ENCODE assay signal across 13 mouse cellular contexts in genomic region chr10:59792575-59793176, GRCm38 (mm10).
DNase-seq lines count a peak whose midpoint lies in the region; ATAC-seq and TF ChIP-seq lines count a peak whose summit lies in the region.
"Had no signal": no experiment of that assay in that cellular context is flagged by ENCODE, and none has a peak within 500 bp of the region (broad histone marks: within the 10 kb centered on the region; RNA-seq: fewer than 3 reads in every experiment).

No protein-coding gene starts in this region.

- no peaks in the 10 kb centered on the region; the same call in 1 of the 2 replicates for H3K9me3 ChIP-seq in heart, embryonic 12.5 days (replicated peaks)
- H3K9me3 ChIP-seq: embryonic facial prominence, embryonic 10.5 days; hindbrain, embryonic 12.5 days; midbrain, embryonic 15.5 days; neural tube, embryonic 13.5 days had no signal

- 0 out of 2 replicates have a peak, but pooled peaks have one; percentile 13 for TF ChIP-seq POLR2A in thymus, adult 2 months (IDR thresholded peaks at IDR 0.05; ENCODE audit: control insufficient read depth, extremely low read depth, insufficient read depth, low read length, poor library complexity)

- no peaks in the 10 kb centered on the region for H3K27me3 ChIP-seq in heart, embryonic 12.5 days (replicated peaks)
- no peaks in the 10 kb centered on the region for H3K27me3 ChIP-seq in thymus, adult 2 months (ENCODE audit: control insufficient read depth, insufficient read depth, low read length)
- H3K27me3 ChIP-seq: hindbrain, embryonic 12.5 days; midbrain, embryonic 15.5 days; neural tube, embryonic 13.5 days had no signal

- WGBS in heart, embryonic 12.5 days = 86% methylated on average over 9 of the region's 9 CpGs
- 17% methylated on average over 9 of the region's 9 CpGs for WGBS in thymus, adult 2 months

- no peak overlapping the region for H3K4me3 ChIP-seq in heart, embryonic 12.5 days
- H3K4me3 ChIP-seq in thymus, adult 2 months (ENCODE audit: control insufficient read depth, insufficient read depth, low read length) = no peak overlapping the region
- H3K4me3 ChIP-seq: embryonic facial prominence, embryonic 10.5 days; hindbrain, embryonic 12.5 days; midbrain, embryonic 15.5 days; neural tube, embryonic 13.5 days had no signal

- H3K4me1 ChIP-seq in heart, embryonic 12.5 days (replicated peaks) = peaks cover 3% of the 10 kb centered on the region; the same call in 1 of the 2 replicates
- peaks cover 15% of the 10 kb centered on the region for H3K4me1 ChIP-seq in thymus, adult 2 months (replicated peaks; ENCODE audit: control insufficient read depth, insufficient read depth, low read length)
- H3K4me1 ChIP-seq: embryonic facial prominence, embryonic 10.5 days; hindbrain, embryonic 12.5 days; midbrain, embryonic 15.5 days had no signal

- no peak overlapping the region for H3K27ac ChIP-seq in heart, embryonic 12.5 days (ENCODE audit: poor library complexity, severe bottlenecking)
- peak overlapping the region; percentile 95 for H3K27ac ChIP-seq in thymus, adult 2 months (ENCODE audit: control insufficient read depth, insufficient read depth, low read length)
- H3K27ac ChIP-seq: embryonic facial prominence, embryonic 10.5 days; hindbrain, embryonic 12.5 days; midbrain, embryonic 15.5 days; neural tube, embryonic 13.5 days had no signal

- no peak overlapping the region for H3K4me2 ChIP-seq in heart, embryonic 12.5 days
- H3K4me2 ChIP-seq: hindbrain, embryonic 12.5 days; midbrain, embryonic 15.5 days; neural tube, embryonic 13.5 days had no signal

- peak; percentile 55 for DNase-seq in heart, adult 11 months
- peak; percentile 45 for DNase-seq in CD4-positive, CD25-positive, alpha-beta regulatory T cell, adult 2 months (ENCODE audit: low read depth, low spot score)
- DNase-seq in thymus, adult 2 months = peak; percentile 60
- no peak for DNase-seq in cerebellum, adult 11 months
- no peak for DNase-seq in adrenal gland, postnatal 4 days (ENCODE audit: low spot score in 2 of 2)
- DNase-seq: cerebellum, adult 9-11 months; lung, postnatal 36 days had no signal

- no peak for TF ChIP-seq CTCF in thymus, adult 2 months (IDR thresholded peaks at IDR 0.05; ENCODE audit: borderline replicate concordance, control insufficient read depth, extremely low read depth, insufficient read depth, low read length, poor library complexity)

- H3K36me3 ChIP-seq in heart, embryonic 12.5 days = peaks cover 30% of the 10 kb centered on the region
- H3K36me3 ChIP-seq in thymus, adult 2 months (ENCODE audit: control insufficient read depth, insufficient read depth, low read length) = no peaks in the 10 kb centered on the region

- H3K9ac ChIP-seq in heart, embryonic 12.5 days = no peak overlapping the region
- H3K9ac ChIP-seq: hindbrain, embryonic 12.5 days; midbrain, embryonic 15.5 days; neural tube, embryonic 13.5 days had no signal

- no peak for ATAC-seq in heart, embryonic 12.5 days (ENCODE audit: insufficient number of reproducible peaks, low FRiP score)
- peak; percentile 77 for ATAC-seq in common myeloid progenitor, adult 5-6 weeks (replicated peaks; ENCODE audit: low read depth, poor library complexity, severe bottlenecking)
- ATAC-seq: midbrain, embryonic 15.5 days had no signal

Comparison
In these comparisons a context has a peak if more than half of its experiments do, and no peak if none do; other contexts are left out.
1. DNase-seq: peak in heart, adult 11 months (single experiment), CD4-positive, CD25-positive, alpha-beta regulatory T cell, adult 2 months (single experiment) and thymus, adult 2 months (single experiment); none in cerebellum, adult 11 months (single experiment) and adrenal gland, postnatal 4 days (0 of 2).